Mouse (Mus musculus) MEL (cell line): ENCODE measurements around the gene Ppdpf.

Source experiments
- MAX ChIP-seq: IDR thresholded peaks from 2 replicates; pipeline ENCODE4 v1.6.1; 2011; ENCODE audit warnings: low read length, improper control_type of control experiment
- POLR2A ChIP-seq, 2 experiments: IDR thresholded peaks; 2 replicates each; pipeline ENCODE4 v1.6.1; 2011 to 2012; ENCODE audit warnings: low read length in 2 of 2, mild to moderate bottlenecking in 2 of 2, control low read depth in 1 of 2, improper control_type of control experiment in 1 of 2, low read depth in 1 of 2, moderate library complexity in 1 of 2; ENCODE audit not compliant: control insufficient read depth in 1 of 2, insufficient read depth in 1 of 2, poor library complexity in 1 of 2
- RCOR1 ChIP-seq: IDR thresholded peaks from 2 replicates; pipeline ENCODE4 v1.6.1; 2012; ENCODE audit warnings: low read depth, mild to moderate bottlenecking, inconsistent platforms, low read length, improper control_type of control experiment
- TCF12 ChIP-seq: IDR thresholded peaks from 2 replicates; pipeline ENCODE4 v1.6.1; 2014; ENCODE audit warnings: low read depth, mild to moderate bottlenecking, inconsistent platforms, low read length, improper control_type of control experiment, moderate library complexity

DNA sequence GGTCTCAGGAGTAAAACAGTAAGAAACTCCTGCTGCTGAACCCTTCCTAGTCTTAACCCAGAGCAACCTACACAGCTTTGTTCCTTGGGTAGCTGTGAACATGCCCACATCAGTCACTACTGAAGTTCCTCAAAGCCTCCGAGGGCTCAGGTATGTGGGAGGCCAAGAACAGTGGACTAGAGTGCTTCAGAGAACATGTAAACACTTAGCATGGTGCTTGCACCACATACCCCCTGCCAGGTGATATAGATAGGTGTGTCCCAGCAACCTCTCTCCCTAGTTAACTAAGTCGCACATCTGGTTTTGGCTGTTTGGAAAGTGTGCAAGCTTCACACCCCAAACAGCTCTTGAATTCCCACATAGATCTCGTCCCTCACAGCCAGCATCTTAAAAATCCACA, 14.6 kb downstream of the Ppdpf start:
- TF ChIP-seq POLR2A (IDR thresholded peaks at IDR 0.05; ENCODE audit: control insufficient read depth in 1 of 2, insufficient read depth in 1 of 2, low read depth in 1 of 2, low read length in 2 of 2, poor library complexity in 1 of 2) (no peak), RCOR1 (no peak), TCF12 (no peak), MAX (no peak)
